Mouse (Mus musculus): ENCODE data around the gene Cnpy1. TPM values are rescaled to one million over a fixed set of nuclear protein-coding genes. Genes with fewer than 3 reads are reported as not detected.

The Cnpy1 gene
- polyA plus RNA-seq, 1 experiment from 2014 or later, result 0.21 TPM

DNA sequence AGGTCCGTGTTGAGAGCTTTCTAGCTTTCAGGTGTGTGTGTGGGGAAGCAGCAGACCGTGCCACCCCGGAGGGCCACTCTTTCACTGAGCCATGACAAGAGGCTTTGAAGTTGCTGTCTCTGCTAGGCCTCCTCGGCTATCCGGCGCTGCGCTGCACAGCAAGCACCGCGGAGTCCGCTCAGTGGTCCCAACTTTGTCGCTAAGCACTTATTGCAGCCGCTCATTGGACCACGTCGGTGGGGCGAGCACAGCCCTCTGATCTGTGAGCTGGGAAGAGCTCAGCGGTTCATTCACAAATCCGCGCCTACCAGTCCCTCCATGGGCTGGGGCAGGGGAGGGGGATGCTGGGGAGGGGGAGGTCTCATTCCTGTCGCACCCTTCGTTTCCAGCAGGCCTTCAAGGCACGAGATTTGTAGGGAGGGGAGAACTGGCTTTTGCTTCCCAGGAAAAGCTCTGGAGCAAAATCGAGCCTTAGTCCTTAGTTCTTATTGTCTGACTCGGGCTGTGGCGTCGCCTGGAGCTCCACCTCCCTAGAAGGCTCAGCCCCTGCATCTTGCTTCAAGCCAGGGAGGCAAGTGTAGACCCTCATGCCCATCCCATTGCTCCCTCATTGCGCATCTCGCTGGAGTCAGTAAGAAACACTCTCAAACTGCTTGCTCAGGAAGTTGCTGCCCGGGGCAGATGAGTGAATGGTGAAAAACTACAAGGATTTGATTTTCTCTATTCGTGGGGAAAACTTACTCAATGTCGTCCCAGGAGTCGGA, 87.1 kb downstream of the Cnpy1 start:
- no peaks in the 10 kb centered on the region for H3K9me3 ChIP-seq (ENCODE audit: control insufficient read depth, low read length)
- H3K4me1 ChIP-seq (replicated peaks; ENCODE audit: control insufficient read depth, insufficient read depth), result no peaks in the 10 kb centered on the region
- no peak overlapping the region for H3K4me3 ChIP-seq (ENCODE audit: low read depth, low read length)
- WGBS, result 1% methylated on average over 31 of the region's 31 CpGs
- no peak for TF ChIP-seq CTCF (IDR thresholded peaks at IDR 0.05; ENCODE audit: low read depth)
- no peak for TF ChIP-seq EP300 (optimal IDR thresholded peaks at IDR 0.05)
- no peak for DNase-seq (ENCODE audit: low spot score)
- peaks cover 31% of the 10 kb centered on the region for H3K27me3 ChIP-seq (ENCODE audit: control insufficient read depth, insufficient read depth, low read length)
- H3K9ac ChIP-seq (ENCODE audit: low read length), result no peak overlapping the region
- no peak for ATAC-seq (ENCODE audit: low FRiP score, low TSS enrichment)
- no peaks in the 10 kb centered on the region for H3K36me3 ChIP-seq (ENCODE audit: control insufficient read depth, insufficient read depth, low read length)
- no peak overlapping the region for H3K4me2 ChIP-seq (replicated peaks; ENCODE audit: low read depth)
- H3K27ac ChIP-seq (replicated peaks), result no peak overlapping the region

DNA sequence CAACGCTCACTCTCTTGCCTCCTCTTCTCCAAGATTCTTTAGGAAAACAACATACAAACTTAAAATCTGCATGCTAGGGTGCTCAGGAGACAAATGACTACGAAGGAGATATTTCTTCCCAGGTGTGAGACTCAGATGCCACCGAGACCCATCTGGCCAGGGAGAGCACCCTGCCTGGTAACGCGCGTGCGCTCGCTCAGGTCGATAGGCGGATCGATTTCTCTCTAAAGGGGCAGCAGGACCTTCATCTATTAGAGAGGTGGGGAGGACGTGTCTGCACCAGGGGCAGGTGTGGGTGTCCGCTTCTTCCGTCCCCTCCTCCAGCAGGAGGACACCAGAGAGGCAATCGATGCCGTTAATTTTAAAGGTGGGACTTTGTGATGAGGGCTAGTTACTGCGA, 87.8 kb downstream of the Cnpy1 start:
- H3K27me3 ChIP-seq (ENCODE audit: control insufficient read depth, insufficient read depth, low read length), result peaks cover 31% of the 10 kb centered on the region
- TF ChIP-seq CTCF (IDR thresholded peaks at IDR 0.05; ENCODE audit: low read depth) (no peak), EP300 (optimal IDR thresholded peaks at IDR 0.05) (no peak)
- no peaks in the 10 kb centered on the region for H3K4me1 ChIP-seq (replicated peaks; ENCODE audit: control insufficient read depth, insufficient read depth)
- no peak overlapping the region for H3K4me3 ChIP-seq (ENCODE audit: low read depth, low read length)
- no peak overlapping the region for H3K9ac ChIP-seq (ENCODE audit: low read length)
- WGBS, result 2% methylated on average over 17 of the region's 17 CpGs
- no peak for ATAC-seq (ENCODE audit: low FRiP score, low TSS enrichment)
- no peak overlapping the region for H3K4me2 ChIP-seq (replicated peaks; ENCODE audit: low read depth)
- no peaks in the 10 kb centered on the region for H3K36me3 ChIP-seq (ENCODE audit: control insufficient read depth, insufficient read depth, low read length)
- DNase-seq (ENCODE audit: low spot score), result no peak
- H3K27ac ChIP-seq (replicated peaks), result no peak overlapping the region
- no peaks in the 10 kb centered on the region for H3K9me3 ChIP-seq (ENCODE audit: control insufficient read depth, low read length)

DNA sequence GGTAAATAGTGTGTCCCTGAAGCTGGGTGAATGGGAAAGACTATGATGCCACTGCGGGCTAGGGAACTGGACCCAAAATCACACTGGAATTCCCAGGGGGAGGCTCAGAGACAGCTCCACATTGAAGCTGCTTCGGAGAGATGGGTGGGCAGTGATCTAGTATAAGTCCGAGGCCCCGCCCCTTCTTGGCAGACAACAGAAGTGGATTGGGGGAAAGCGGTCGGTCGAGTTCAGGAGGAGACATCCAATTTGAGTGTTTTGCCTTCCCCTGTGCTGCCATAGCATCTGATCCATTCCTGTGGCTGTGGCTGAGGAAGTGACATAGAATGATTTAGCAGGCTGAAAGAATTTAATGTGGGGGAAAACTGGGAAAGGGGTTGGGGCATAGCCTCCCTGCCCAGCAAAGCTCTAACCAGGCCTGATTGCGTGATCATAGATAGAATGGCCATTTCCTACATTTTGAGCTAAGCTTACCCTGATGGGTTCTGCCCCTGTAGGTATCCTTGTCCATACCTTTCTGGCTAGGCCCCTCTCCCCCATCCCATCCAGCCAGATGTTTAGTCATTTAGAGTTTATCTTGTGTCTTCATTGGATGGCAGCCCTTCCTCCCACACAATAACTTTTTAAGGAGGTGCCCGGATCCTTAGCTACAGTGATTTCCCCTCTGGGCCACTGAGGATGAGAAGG, 88.4 kb downstream of the Cnpy1 start:
- no peak for DNase-seq (ENCODE audit: low spot score)
- ATAC-seq (ENCODE audit: low FRiP score, low TSS enrichment), result no peak
- Histone ChIP-seq H3K4me2 (replicated peaks; ENCODE audit: low read depth) (no peak overlapping the region), H3K9ac (ENCODE audit: low read length) (no peak overlapping the region), H3K4me1 (replicated peaks; ENCODE audit: control insufficient read depth, insufficient read depth) (no peaks in the 10 kb centered on the region), H3K36me3 (ENCODE audit: control insufficient read depth, insufficient read depth, low read length) (no peaks in the 10 kb centered on the region), H3K27ac (replicated peaks) (no peak overlapping the region), H3K27me3 (ENCODE audit: control insufficient read depth, insufficient read depth, low read length) (peaks cover 28% of the 10 kb centered on the region), H3K9me3 (ENCODE audit: control insufficient read depth, low read length) (no peaks in the 10 kb centered on the region), H3K4me3 (ENCODE audit: low read depth, low read length) (no peak overlapping the region)
- TF ChIP-seq EP300 (optimal IDR thresholded peaks at IDR 0.05) (no peak), CTCF (IDR thresholded peaks at IDR 0.05; ENCODE audit: low read depth) (no peak)
- 7% methylated on average over 9 of the region's 9 CpGs for WGBS

Other genes with a start within 250 kb of the Cnpy1 start
- 62.3 and 67.7 TPM in 2 replicates for gene Insig1, start 174.4 kb downstream of the Cnpy1 start, polyA plus RNA-seq (2015; fragmentation: Nextera tagmentation; extraction: Ambion mirVana)
- gene En2, start 80.1 kb downstream of the Cnpy1 start, polyA plus RNA-seq (2015; fragmentation: Nextera tagmentation; extraction: Ambion mirVana), result not detected in 2 replicates
- 4.6 and 4.7 TPM in 2 replicates for gene Rbm33, start 71.3 kb upstream of the Cnpy1 start, polyA plus RNA-seq (2015; fragmentation: Nextera tagmentation; extraction: Ambion mirVana)
- gene Shh, start 221.4 kb upstream of the Cnpy1 start, polyA plus RNA-seq (2015; fragmentation: Nextera tagmentation; extraction: Ambion mirVana), result 4.6 and 5.5 TPM in 2 replicates

All from stomach, postnatal 0 days (tissue).